Mouse (Mus musculus): ENCODE data around the gene Pepd. TPM values are rescaled to one million over a fixed set of nuclear protein-coding genes. Genes with fewer than 3 reads are reported as not detected.

Pepd gene
- polyA plus RNA-seq, 1 experiment, result 4.7 TPM

- H3K36me3 ChIP-seq (ENCODE audit: control insufficient read depth), result peaks cover 35% of the 10 kb centered on the region
- H3K27me3 ChIP-seq (ENCODE audit: control insufficient read depth), result no peaks in the 10 kb centered on the region
- no peak overlapping the region for H3K4me3 ChIP-seq (replicated peaks)
- peaks cover 11% of the 10 kb centered on the region for H3K9me3 ChIP-seq (ENCODE audit: control insufficient read depth, low read length)
- TF ChIP-seq TAL1 (IDR thresholded peaks at IDR 0.05; ENCODE audit: low read length), result no peak
- no peak for TF ChIP-seq GATA1 (IDR thresholded peaks at IDR 0.05; ENCODE audit: low read length)
- no peaks in the 10 kb centered on the region for H3K4me1 ChIP-seq (ENCODE audit: control insufficient read depth)
Observed at GRCm38 (mm10) chr7:34939952-34940312, 27.8 kb downstream of the Pepd start.

GRCm38 (mm10) chr7:34943581-34944123, 31.5 kb downstream of the Pepd start:
- Histone ChIP-seq H3K27me3 (ENCODE audit: control insufficient read depth) (no peaks in the 10 kb centered on the region), H3K4me1 (ENCODE audit: control insufficient read depth) (peaks cover 1% of the 10 kb centered on the region; the same call in 1 of the 2 replicates), H3K9me3 (ENCODE audit: control insufficient read depth, low read length) (no peaks in the 10 kb centered on the region), H3K36me3 (ENCODE audit: control insufficient read depth) (peaks cover 26% of the 10 kb centered on the region), H3K4me3 (replicated peaks) (no peak overlapping the region)
- TF ChIP-seq GATA1 (IDR thresholded peaks at IDR 0.05; ENCODE audit: low read length), result no peak
- TF ChIP-seq TAL1 (IDR thresholded peaks at IDR 0.05; ENCODE audit: low read length), result no peak

GRCm38 (mm10) chr7:34946269-34946925, 34.2 kb downstream of the Pepd start:
- H3K27me3 ChIP-seq (ENCODE audit: control insufficient read depth), result no peaks in the 10 kb centered on the region
- peaks cover 26% of the 10 kb centered on the region for H3K36me3 ChIP-seq (ENCODE audit: control insufficient read depth)
- no peak overlapping the region for H3K4me3 ChIP-seq (replicated peaks)
- TF ChIP-seq GATA1 (IDR thresholded peaks at IDR 0.05; ENCODE audit: low read length) (no peak), TAL1 (IDR thresholded peaks at IDR 0.05; ENCODE audit: low read length) (no peak)
- H3K4me1 ChIP-seq (ENCODE audit: control insufficient read depth), result peaks cover 8% of the 10 kb centered on the region
- H3K9me3 ChIP-seq (ENCODE audit: control insufficient read depth, low read length), result no peaks in the 10 kb centered on the region

GRCm38 (mm10) chr7:34954548-34954947, 42.4 kb downstream of the Pepd start:
- Histone ChIP-seq H3K4me1 (ENCODE audit: control insufficient read depth) (peaks cover 7% of the 10 kb centered on the region), H3K36me3 (ENCODE audit: control insufficient read depth) (peaks cover 11% of the 10 kb centered on the region), H3K4me3 (replicated peaks) (no peak overlapping the region), H3K27me3 (ENCODE audit: control insufficient read depth) (no peaks in the 10 kb centered on the region), H3K9me3 (ENCODE audit: control insufficient read depth, low read length) (no peaks in the 10 kb centered on the region)
- TF ChIP-seq TAL1 (IDR thresholded peaks at IDR 0.05; ENCODE audit: low read length) (no peak), GATA1 (IDR thresholded peaks at IDR 0.05; ENCODE audit: low read length) (no peak)

DNA sequence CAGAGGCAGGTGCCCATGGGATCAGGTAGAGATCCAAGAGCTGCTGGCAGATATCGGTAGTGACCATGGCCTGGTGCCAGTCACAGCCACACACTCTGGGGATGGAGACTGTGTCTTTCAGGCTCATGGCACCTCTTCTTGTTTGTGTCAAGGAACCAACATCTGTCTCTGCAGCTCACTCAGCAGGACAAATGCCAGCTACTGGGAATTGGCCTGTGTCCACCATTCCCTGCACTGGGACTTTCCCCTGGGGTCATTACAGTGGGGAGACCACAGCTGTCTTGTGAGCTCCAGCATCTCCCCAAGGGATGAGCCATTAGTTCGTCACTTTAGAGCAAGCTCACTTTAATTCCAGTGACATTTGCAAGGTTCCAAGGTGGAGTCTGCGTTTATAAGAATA, 43.1 kb downstream of the Pepd start:
- Histone ChIP-seq H3K4me1 (ENCODE audit: control insufficient read depth) (peaks cover 10% of the 10 kb centered on the region), H3K27me3 (ENCODE audit: control insufficient read depth) (no peaks in the 10 kb centered on the region), H3K4me3 (replicated peaks) (no peak overlapping the region), H3K9me3 (ENCODE audit: control insufficient read depth, low read length) (no peaks in the 10 kb centered on the region), H3K36me3 (ENCODE audit: control insufficient read depth) (peaks cover 11% of the 10 kb centered on the region)
- TF ChIP-seq GATA1 (IDR thresholded peaks at IDR 0.05; ENCODE audit: low read length), result no peak
- TF ChIP-seq TAL1 (IDR thresholded peaks at IDR 0.05; ENCODE audit: low read length), result no peak

GRCm38 (mm10) chr7:34957138-34957537, 45.0 kb downstream of the Pepd start:
- no peak for TF ChIP-seq GATA1 (IDR thresholded peaks at IDR 0.05; ENCODE audit: low read length)
- no peak for TF ChIP-seq TAL1 (IDR thresholded peaks at IDR 0.05; ENCODE audit: low read length)
- peaks cover 11% of the 10 kb centered on the region for H3K36me3 ChIP-seq (ENCODE audit: control insufficient read depth)
- no peak overlapping the region for H3K4me3 ChIP-seq (replicated peaks)
- peaks cover 6% of the 10 kb centered on the region for H3K4me1 ChIP-seq (ENCODE audit: control insufficient read depth)
- no peaks in the 10 kb centered on the region for H3K27me3 ChIP-seq (ENCODE audit: control insufficient read depth)
- no peaks in the 10 kb centered on the region for H3K9me3 ChIP-seq (ENCODE audit: control insufficient read depth, low read length)

DNA sequence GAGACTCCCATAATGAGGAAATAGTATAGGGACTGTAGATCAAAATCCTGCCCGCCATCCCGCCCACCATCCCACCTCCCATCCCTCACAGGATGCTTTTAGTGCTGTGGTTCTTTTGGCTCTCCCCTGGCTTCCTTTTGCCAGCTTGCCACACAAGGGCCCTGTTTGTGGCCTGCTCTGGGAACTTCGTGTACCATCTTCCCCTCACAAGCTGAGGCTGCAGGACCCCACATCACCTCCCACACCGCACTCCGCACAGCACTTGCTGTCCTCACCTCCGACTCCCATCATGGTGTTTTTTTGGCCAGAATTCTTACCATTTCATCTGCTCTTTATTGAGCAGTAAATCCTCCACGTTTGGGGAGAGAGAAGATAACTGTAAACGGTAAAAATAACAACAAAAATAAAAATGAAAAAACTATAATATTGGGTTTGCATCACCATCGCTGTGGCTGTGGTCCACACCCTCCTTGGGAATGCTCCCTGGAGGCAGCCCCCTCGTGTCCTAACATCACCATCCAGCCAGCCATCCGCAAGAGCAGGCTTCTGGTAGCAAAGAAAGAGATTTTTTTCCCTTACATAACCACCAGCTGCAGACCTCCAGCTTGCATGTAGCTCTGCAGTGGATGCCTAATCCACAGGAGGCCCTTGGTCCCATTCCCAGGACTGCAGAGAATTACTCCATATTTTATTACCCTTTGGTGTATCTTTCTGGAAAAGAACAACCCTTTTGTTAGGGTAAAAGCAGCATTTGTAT, 51.9 kb downstream of the Pepd start:
- Histone ChIP-seq H3K9me3 (ENCODE audit: control insufficient read depth, low read length) (0 out of 2 replicates have a peak, but pooled peaks cover 3% of the 10 kb centered on the region), H3K4me3 (replicated peaks) (no peak overlapping the region), H3K27me3 (ENCODE audit: control insufficient read depth) (no peaks in the 10 kb centered on the region), H3K4me1 (ENCODE audit: control insufficient read depth) (peaks cover 33% of the 10 kb centered on the region), H3K36me3 (ENCODE audit: control insufficient read depth) (peaks cover 16% of the 10 kb centered on the region)
- TF ChIP-seq GATA1 (IDR thresholded peaks at IDR 0.05; ENCODE audit: low read length), result no peak

DNA sequence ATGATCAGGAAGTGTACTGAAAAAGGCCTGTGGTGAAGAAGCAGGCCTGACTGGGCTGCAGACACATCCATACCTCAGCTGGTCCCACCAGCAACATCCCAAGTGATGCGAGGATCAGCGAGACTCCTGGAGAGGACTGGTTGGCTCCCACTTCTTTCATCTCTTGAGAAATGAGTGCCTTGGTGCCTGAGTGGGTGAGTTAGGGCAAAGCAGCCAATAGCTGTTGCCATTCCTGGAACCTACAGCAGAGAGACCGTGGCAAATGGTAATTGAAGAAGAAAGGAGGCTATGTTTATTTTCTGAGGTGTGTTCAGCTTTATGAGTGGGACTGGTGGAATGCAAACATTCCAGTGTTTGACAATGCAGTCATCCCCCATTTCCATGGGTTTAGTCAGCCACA, 55.2 kb downstream of the Pepd start:
- Histone ChIP-seq H3K4me1 (ENCODE audit: control insufficient read depth) (peaks cover 53% of the 10 kb centered on the region), H3K9me3 (ENCODE audit: control insufficient read depth, low read length) (peaks cover 8% of the 10 kb centered on the region), H3K27me3 (ENCODE audit: control insufficient read depth) (no peaks in the 10 kb centered on the region), H3K4me3 (replicated peaks) (no peak overlapping the region), H3K36me3 (ENCODE audit: control insufficient read depth) (peaks cover 48% of the 10 kb centered on the region)
- no peak for TF ChIP-seq GATA1 (IDR thresholded peaks at IDR 0.05; ENCODE audit: low read length)
- TF ChIP-seq TAL1 (IDR thresholded peaks at IDR 0.05; ENCODE audit: low read length), result no peak

DNA sequence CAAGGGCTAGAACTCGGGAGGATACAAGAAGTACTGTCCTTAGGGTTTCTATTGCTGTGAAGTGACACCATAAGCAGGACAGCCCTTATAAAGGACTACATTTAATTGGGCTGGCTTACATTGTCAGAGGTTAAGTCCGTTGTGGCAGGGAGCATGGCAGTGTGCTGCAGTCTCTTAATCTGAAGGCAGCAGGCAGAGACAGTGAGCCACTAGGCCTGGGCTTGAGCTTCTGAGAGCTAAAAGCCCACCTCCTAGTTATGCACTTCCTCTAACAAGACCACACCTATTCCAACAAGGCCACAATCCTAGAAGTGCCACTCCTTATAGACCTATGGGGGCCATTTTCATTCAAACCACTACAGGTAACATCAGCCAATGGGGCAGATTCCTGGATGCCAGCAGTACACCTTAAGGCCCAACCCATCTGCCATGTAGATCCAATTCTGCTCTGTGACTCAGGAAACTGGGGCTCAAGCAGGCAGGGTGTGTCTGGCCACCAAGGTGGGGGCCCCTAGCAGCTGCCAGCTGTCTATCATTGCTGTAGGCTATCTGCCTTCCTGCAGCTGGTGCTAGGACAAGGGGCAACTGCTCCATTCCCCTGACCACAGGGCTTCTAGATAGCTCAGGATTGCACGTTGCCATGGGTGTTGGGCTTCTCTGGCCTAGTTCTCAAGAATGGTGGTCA, 56.7 kb downstream of the Pepd start:
- H3K4me1 ChIP-seq (ENCODE audit: control insufficient read depth), result peaks cover 59% of the 10 kb centered on the region
- H3K27me3 ChIP-seq (ENCODE audit: control insufficient read depth), result no peaks in the 10 kb centered on the region
- peaks cover 8% of the 10 kb centered on the region for H3K9me3 ChIP-seq (ENCODE audit: control insufficient read depth, low read length)
- peaks cover 60% of the 10 kb centered on the region for H3K36me3 ChIP-seq (ENCODE audit: control insufficient read depth)
- peak overlapping the region; percentile 65 for H3K4me3 ChIP-seq (replicated peaks)
- TF ChIP-seq GATA1 (IDR thresholded peaks at IDR 0.05; ENCODE audit: low read length) (peak; percentile 85), TAL1 (IDR thresholded peaks at IDR 0.05; ENCODE audit: low read length) (peak; percentile 95)
